Comparison of ENCODE assay signal across 10 mouse cellular contexts in genomic region chr10:77530140-77530539, GRCm38 (mm10). TPM values are rescaled to one million over a fixed set of nuclear protein-coding genes. Genes with fewer than 3 reads are reported as not detected.
A peak's percentile ranks its signal among the peaks of the same experiment; 100 is the strongest.
DNase-seq lines count a peak whose midpoint lies in the region; ATAC-seq and TF ChIP-seq lines count a peak whose summit lies in the region.
"Had no signal": no experiment of that assay in that cellular context is flagged by ENCODE, and none has a peak within 500 bp of the region (broad histone marks: within the 10 kb centered on the region; RNA-seq: fewer than 3 reads in every experiment).

TSS of gene Itgb2 (plus strand) at chr10:77530252.

- no peaks in the 10 kb centered on the region for H3K36me3 ChIP-seq in stomach, embryonic 15.5 days
- no peaks in the 10 kb centered on the region for H3K36me3 ChIP-seq in stomach, postnatal 0 days (ENCODE audit: control insufficient read depth, insufficient read depth, low read length)
- H3K36me3 ChIP-seq in forebrain, postnatal 0 days (ENCODE audit: insufficient read depth): no peaks in the 10 kb centered on the region
- no peaks in the 10 kb centered on the region for H3K36me3 ChIP-seq in embryonic facial prominence, embryonic 10.5 days (replicated peaks)
- H3K36me3 ChIP-seq: forebrain, embryonic 10.5 days; neural tube, embryonic 12.5 days had no signal

- no peak for ATAC-seq in stomach, embryonic 15.5 days (ENCODE audit: insufficient read depth, low FRiP score, low read depth)
- no peak for ATAC-seq in stomach, postnatal 0 days (ENCODE audit: low FRiP score, low TSS enrichment)
- peak; percentile 78 to 85 for ATAC-seq in hematopoietic stem cell, adult 5-6 weeks (replicated peaks in 1 of 2; ENCODE audit: insufficient read depth in 1 of 2, low FRiP score in 2 of 2, low TSS enrichment in 1 of 2, low read depth in 1 of 2, poor library complexity in 2 of 2, severe bottlenecking in 2 of 2)
- 0 out of 2 replicates have a peak, but pooled peaks have one; percentile 21 for ATAC-seq in megakaryocyte-erythroid progenitor cell, adult 5-6 weeks (replicated peaks; ENCODE audit: low FRiP score, low TSS enrichment, poor library complexity, severe bottlenecking)
- no peak for ATAC-seq in forebrain, postnatal 0 days

- 62% methylated on average over 9 of the region's 9 CpGs for WGBS in stomach, embryonic 15.5 days
- WGBS in stomach, postnatal 0 days: 58% methylated on average over 9 of the region's 9 CpGs
- WGBS in forebrain, postnatal 0 days: 77% methylated on average over 9 of the region's 9 CpGs
- WGBS in embryonic facial prominence, embryonic 10.5 days: 73% methylated on average over 9 of the region's 9 CpGs

- H3K27me3 ChIP-seq in stomach, embryonic 15.5 days (replicated peaks): no peaks in the 10 kb centered on the region
- H3K27me3 ChIP-seq in stomach, postnatal 0 days (ENCODE audit: control insufficient read depth, insufficient read depth, low read length): no peaks in the 10 kb centered on the region
- H3K27me3 ChIP-seq in forebrain, postnatal 0 days (ENCODE audit: insufficient read depth, low read length): no peaks in the 10 kb centered on the region
- H3K27me3 ChIP-seq in embryonic facial prominence, embryonic 10.5 days (replicated peaks; ENCODE audit: low read depth, poor library complexity, severe bottlenecking): no peaks in the 10 kb centered on the region
- H3K27me3 ChIP-seq: neural tube, embryonic 12.5 days had no signal

- TF ChIP-seq EP300 in stomach, postnatal 0 days (optimal IDR thresholded peaks at IDR 0.05): no peak

- no peak for TF ChIP-seq CTCF in stomach, postnatal 0 days (IDR thresholded peaks at IDR 0.05; ENCODE audit: low read depth)
- TF ChIP-seq CTCF in forebrain, postnatal 0 days (IDR thresholded peaks at IDR 0.05; ENCODE audit: low read depth): no peak

- H3K27ac ChIP-seq in stomach, embryonic 15.5 days: 0 out of 2 replicates have a peak within 1 kb of the TSS, but pooled peaks have one; percentile 21
- no peak within 1 kb of the TSS for H3K27ac ChIP-seq in stomach, postnatal 0 days (replicated peaks)
- no peak within 1 kb of the TSS for H3K27ac ChIP-seq in forebrain, postnatal 0 days (ENCODE audit: low read depth, low read length)
- H3K27ac ChIP-seq in embryonic facial prominence, embryonic 10.5 days (replicated peaks): no peak within 1 kb of the TSS
- H3K27ac ChIP-seq: forebrain, embryonic 10.5 days; neural tube, embryonic 12.5 days had no signal

- H3K4me1 ChIP-seq in stomach, embryonic 15.5 days: no peaks in the 10 kb centered on the region
- H3K4me1 ChIP-seq in stomach, postnatal 0 days (replicated peaks; ENCODE audit: control insufficient read depth, insufficient read depth): no peaks in the 10 kb centered on the region
- H3K4me1 ChIP-seq in forebrain, postnatal 0 days (ENCODE audit: insufficient read depth): no peaks in the 10 kb centered on the region
- H3K4me1 ChIP-seq in embryonic facial prominence, embryonic 10.5 days: peaks cover 6% of the 10 kb centered on the region
- H3K4me1 ChIP-seq: forebrain, embryonic 10.5 days; neural tube, embryonic 12.5 days had no signal

- H3K9ac ChIP-seq in stomach, embryonic 15.5 days: no peak within 1 kb of the TSS
- H3K9ac ChIP-seq in stomach, postnatal 0 days (ENCODE audit: low read length): no peak within 1 kb of the TSS
- no peak within 1 kb of the TSS for H3K9ac ChIP-seq in forebrain, postnatal 0 days
- H3K9ac ChIP-seq: neural tube, embryonic 12.5 days had no signal

- no peak within 1 kb of the TSS for H3K4me2 ChIP-seq in stomach, embryonic 15.5 days
- no peak within 1 kb of the TSS for H3K4me2 ChIP-seq in stomach, postnatal 0 days (replicated peaks; ENCODE audit: low read depth)
- no peak within 1 kb of the TSS for H3K4me2 ChIP-seq in forebrain, postnatal 0 days (ENCODE audit: low read depth)
- H3K4me2 ChIP-seq: neural tube, embryonic 12.5 days had no signal

- H3K9me3 ChIP-seq in stomach, embryonic 15.5 days: no peaks in the 10 kb centered on the region
- no peaks in the 10 kb centered on the region for H3K9me3 ChIP-seq in stomach, postnatal 0 days (ENCODE audit: control insufficient read depth, low read length)
- H3K9me3 ChIP-seq in forebrain, postnatal 0 days (ENCODE audit: low read length): no peaks in the 10 kb centered on the region
- H3K9me3 ChIP-seq in embryonic facial prominence, embryonic 10.5 days: no peaks in the 10 kb centered on the region
- H3K9me3 ChIP-seq: forebrain, embryonic 10.5 days; neural tube, embryonic 12.5 days had no signal

- H3K4me3 ChIP-seq in stomach, embryonic 15.5 days (replicated peaks): peak within 1 kb of the TSS; percentile 0; the same call in 1 of the 2 replicates
- H3K4me3 ChIP-seq in stomach, postnatal 0 days (ENCODE audit: low read depth, low read length): no peak within 1 kb of the TSS
- H3K4me3 ChIP-seq in forebrain, postnatal 0 days (ENCODE audit: low read depth, low read length): no peak within 1 kb of the TSS
- no peak within 1 kb of the TSS for H3K4me3 ChIP-seq in embryonic facial prominence, embryonic 10.5 days
- H3K4me3 ChIP-seq: forebrain, embryonic 10.5 days; neural tube, embryonic 12.5 days had no signal

- DNase-seq in stomach, postnatal 0 days (ENCODE audit: low spot score): no peak
- DNase-seq in thymus, postnatal 4 days: peak; percentile 85
- no peak for DNase-seq in forebrain, postnatal 0 days
- no peak for DNase-seq in embryonic facial prominence, embryonic 10.5 days (ENCODE audit: low spot score)
- DNase-seq in urinary bladder, postnatal 25 days (ENCODE audit: low spot score): no peak

RNA-seq across cellular contexts. Expression of gene Itgb2, which starts in this region (rescaled TPM):
- 6.0 and 6.9 TPM in 2 replicates for polyA plus RNA-seq in stomach, embryonic 15.5 days (2015; fragmentation: Nextera tagmentation; extraction: Ambion mirVana)
- polyA plus RNA-seq in stomach, postnatal 0 days (2015; fragmentation: Nextera tagmentation; extraction: Ambion mirVana): 1.3 TPM in 2 replicates
- 51.2 and 56.5 TPM in 2 replicates for total RNA-seq in hematopoietic stem cell, adult 5-6 weeks (2017)
- total RNA-seq in megakaryocyte-erythroid progenitor cell, adult 5-6 weeks (2014; fragmentation: Nextera tagmentation): 10.4 and 26.2 TPM in 2 replicates
- 13.2 and 14.2 TPM in 2 replicates for total RNA-seq in megakaryocyte-erythroid progenitor cell, adult 5-6 weeks (2017)
- 0.77 and 1.1 TPM in 2 replicates for total RNA-seq in forebrain, postnatal 0 days (2014; rRNA removed)
- polyA plus RNA-seq in forebrain, postnatal 0 days (2015; fragmentation: Nextera tagmentation; extraction: Ambion mirVana): 0.86 and 1.2 TPM in 2 replicates
- 0.60 and 1.3 TPM in 2 replicates for polyA plus RNA-seq in embryonic facial prominence, embryonic 10.5 days (2016; fragmentation: Nextera tagmentation; extraction: Ambion mirVana)

Comparison
In these comparisons a context has a peak if more than half of its experiments do, and no peak if none do; other contexts are left out.
1. ATAC-seq: peak in hematopoietic stem cell, adult 5-6 weeks (2 of 2) and megakaryocyte-erythroid progenitor cell, adult 5-6 weeks (single experiment); none in stomach, embryonic 15.5 days (single experiment), stomach, postnatal 0 days (single experiment) and forebrain, postnatal 0 days (single experiment).